Mouse (Mus musculus): ENCODE measurements around the gene Sgcd. TPM values are rescaled to one million over a fixed set of nuclear protein-coding genes. Genes with fewer than 3 reads are reported as not detected.

Gene Sgcd
- polyA plus RNA-seq, 1 experiment from 2014 or later, result 6.9 TPM

- no peak overlapping the region for H3K9ac ChIP-seq
- no peaks in the 10 kb centered on the region for H3K4me1 ChIP-seq
- H3K36me3 ChIP-seq, result no peaks in the 10 kb centered on the region
- no peak overlapping the region for H3K27ac ChIP-seq
- no peaks in the 10 kb centered on the region for H3K27me3 ChIP-seq
- no peak overlapping the region for H3K4me3 ChIP-seq
- ATAC-seq (ENCODE audit: low FRiP score), result no peak
- WGBS, result 89% methylated on average over 2 of the region's 2 CpGs
- H3K4me2 ChIP-seq (replicated peaks), result no peak overlapping the region
- no peaks in the 10 kb centered on the region for H3K9me3 ChIP-seq (replicated peaks)
These were observed 655.1 kb downstream of the Sgcd start for GRCm38 (mm10) chr11:47333702-47334101.

GRCm38 (mm10) chr11:47305579-47305978 is 683.2 kb downstream of the Sgcd start:
- no peaks in the 10 kb centered on the region for H3K4me1 ChIP-seq
- no peak overlapping the region for H3K9ac ChIP-seq
- no peaks in the 10 kb centered on the region for H3K9me3 ChIP-seq (replicated peaks)
- H3K4me2 ChIP-seq (replicated peaks), result no peak overlapping the region
- H3K4me3 ChIP-seq, result no peak overlapping the region
- ATAC-seq (ENCODE audit: low FRiP score), result no peak
- no peak overlapping the region for H3K27ac ChIP-seq
- H3K36me3 ChIP-seq, result no peaks in the 10 kb centered on the region
- no peaks in the 10 kb centered on the region for H3K27me3 ChIP-seq

DNA sequence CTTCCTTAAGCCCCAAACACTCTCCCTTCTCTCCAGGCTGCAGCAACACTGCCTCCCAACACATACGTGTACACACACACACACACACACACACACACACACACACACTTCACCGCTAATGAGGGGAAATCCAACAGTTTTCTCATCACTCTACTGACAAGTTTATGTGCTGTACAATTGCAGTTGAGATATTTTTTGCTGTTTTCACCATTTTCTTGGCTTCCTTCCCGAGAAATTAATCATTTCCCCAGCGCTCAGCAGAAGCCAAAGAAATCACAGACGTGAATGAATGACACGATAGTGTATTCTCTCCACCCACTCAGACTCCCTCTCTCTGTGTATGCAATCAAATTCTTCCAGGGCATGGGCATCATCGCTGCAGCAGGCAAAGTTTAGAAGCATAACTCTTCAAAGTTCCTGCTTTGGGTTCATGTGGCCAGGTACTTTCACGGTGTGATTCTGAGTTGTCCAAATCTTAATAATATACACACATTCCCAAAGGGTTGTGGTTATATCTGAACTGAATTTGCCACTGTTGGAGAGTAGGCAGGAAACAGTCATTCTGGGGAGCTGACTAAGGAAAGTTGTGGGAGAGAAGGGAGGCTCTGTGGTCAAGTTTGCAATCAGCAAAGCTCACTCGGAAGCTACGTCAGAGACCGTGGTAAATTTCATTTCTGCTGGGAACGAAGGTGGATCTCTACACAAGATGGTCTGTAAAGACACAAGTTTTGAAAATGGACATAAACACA is 683.9 kb downstream of the Sgcd start:
- H3K27me3 ChIP-seq, result no peaks in the 10 kb centered on the region
- H3K4me2 ChIP-seq (replicated peaks), result no peak overlapping the region
- no peaks in the 10 kb centered on the region for H3K9me3 ChIP-seq (replicated peaks)
- no peak overlapping the region for H3K9ac ChIP-seq
- H3K4me3 ChIP-seq, result no peak overlapping the region
- H3K4me1 ChIP-seq, result no peaks in the 10 kb centered on the region
- H3K27ac ChIP-seq, result no peak overlapping the region
- H3K36me3 ChIP-seq, result no peaks in the 10 kb centered on the region
- 91% methylated on average over 12 of the region's 12 CpGs for WGBS
- no peak for ATAC-seq (ENCODE audit: low FRiP score)

DNA sequence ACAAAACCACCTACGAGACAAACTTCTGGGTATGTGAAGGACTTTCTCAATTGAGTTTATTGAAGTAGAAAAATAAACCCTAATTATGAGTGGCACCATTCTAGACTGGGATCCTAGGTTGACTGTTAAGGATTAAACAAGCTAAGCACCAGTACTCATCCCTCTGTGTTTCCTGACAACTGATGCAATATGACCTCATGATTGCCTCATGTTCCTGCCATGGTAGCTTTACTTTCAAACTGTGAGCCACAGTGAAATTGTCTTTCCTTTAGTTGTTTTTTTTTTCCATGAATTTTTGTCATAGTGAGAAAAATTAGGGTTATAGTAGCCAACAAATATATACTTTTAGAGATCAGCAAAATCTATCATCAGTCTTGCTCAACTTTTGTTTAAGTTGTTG is 689.0 kb downstream of the Sgcd start:
- Histone ChIP-seq H3K27ac (no peak overlapping the region), H3K4me2 (replicated peaks) (no peak overlapping the region), H3K4me3 (no peak overlapping the region), H3K9ac (no peak overlapping the region), H3K36me3 (no peaks in the 10 kb centered on the region), H3K27me3 (no peaks in the 10 kb centered on the region), H3K4me1 (no peaks in the 10 kb centered on the region), H3K9me3 (replicated peaks) (no peaks in the 10 kb centered on the region)
- ATAC-seq (ENCODE audit: low FRiP score), result no peak
- 89% methylated on average over 1 of the region's 1 CpGs for WGBS

- Histone ChIP-seq H3K27me3 (no peaks in the 10 kb centered on the region), H3K9ac (no peak overlapping the region), H3K9me3 (replicated peaks) (no peaks in the 10 kb centered on the region), H3K4me2 (replicated peaks) (no peak overlapping the region), H3K27ac (no peak overlapping the region), H3K4me1 (no peaks in the 10 kb centered on the region), H3K36me3 (no peaks in the 10 kb centered on the region), H3K4me3 (no peak overlapping the region)
- WGBS, result 92% methylated on average over 1 of the region's 1 CpGs
- ATAC-seq (ENCODE audit: low FRiP score), result no peak
These were observed 690.9 kb downstream of the Sgcd start for GRCm38 (mm10) chr11:47297805-47298340.

- WGBS, result 91% methylated on average over 1 of the region's 1 CpGs
- H3K4me1 ChIP-seq, result no peaks in the 10 kb centered on the region
- no peaks in the 10 kb centered on the region for H3K27me3 ChIP-seq
- H3K27ac ChIP-seq, result no peak overlapping the region
- no peaks in the 10 kb centered on the region for H3K36me3 ChIP-seq
- H3K9ac ChIP-seq, result no peak overlapping the region
- no peak overlapping the region for H3K4me2 ChIP-seq (replicated peaks)
- no peak for ATAC-seq (ENCODE audit: low FRiP score)
- H3K4me3 ChIP-seq, result no peak overlapping the region
- no peaks in the 10 kb centered on the region for H3K9me3 ChIP-seq (replicated peaks)
These were observed 694.0 kb downstream of the Sgcd start for GRCm38 (mm10) chr11:47294741-47295140.

DNA sequence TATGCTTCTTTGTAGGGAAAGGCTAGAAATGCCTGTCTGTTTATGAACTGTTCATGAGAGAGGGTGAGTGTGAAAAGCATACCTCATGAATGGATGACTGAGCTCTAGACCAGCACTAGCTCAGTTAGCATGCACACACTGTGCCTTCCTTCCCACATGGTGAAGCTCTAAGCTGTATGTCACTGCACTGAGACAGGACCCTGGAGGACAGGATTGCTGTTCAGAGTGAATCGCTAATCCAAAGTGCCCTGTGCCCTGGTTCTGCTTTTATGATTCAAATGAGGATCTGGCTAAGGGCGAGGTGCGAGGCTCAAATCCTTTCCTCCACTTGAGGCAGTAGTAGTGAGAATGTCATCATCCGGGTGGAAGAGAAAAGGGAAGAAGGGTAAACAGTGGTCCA is 712.2 kb downstream of the Sgcd start:
- Histone ChIP-seq H3K9me3 (replicated peaks) (no peaks in the 10 kb centered on the region), H3K4me2 (replicated peaks) (no peak overlapping the region), H3K27ac (no peak overlapping the region), H3K27me3 (no peaks in the 10 kb centered on the region), H3K4me1 (no peaks in the 10 kb centered on the region), H3K9ac (no peak overlapping the region), H3K4me3 (no peak overlapping the region), H3K36me3 (no peaks in the 10 kb centered on the region)
- no peak for ATAC-seq (ENCODE audit: low FRiP score)
- WGBS, result 41% methylated on average over 4 of the region's 4 CpGs

DNA sequence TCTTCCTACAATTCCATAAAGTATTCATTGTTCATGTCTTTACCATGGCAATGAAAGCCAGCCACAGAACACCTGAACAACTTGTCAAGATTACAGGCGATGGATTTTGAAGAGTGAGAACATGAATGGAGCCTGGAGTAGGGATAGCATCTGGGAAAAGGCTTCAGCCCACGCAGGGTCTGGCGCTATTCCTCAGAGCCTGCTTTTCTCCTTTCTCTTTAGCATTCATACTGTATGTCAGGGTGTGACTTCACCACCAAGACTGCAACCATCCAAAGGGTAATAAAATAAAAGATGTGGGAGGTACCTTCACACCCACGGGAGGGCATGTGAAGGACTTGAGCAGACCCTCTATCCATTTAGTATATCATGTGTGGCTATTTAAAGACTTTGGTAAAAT is 720.2 kb downstream of the Sgcd start:
- ATAC-seq (ENCODE audit: low FRiP score), result no peak
- Histone ChIP-seq H3K4me1 (no peaks in the 10 kb centered on the region), H3K9me3 (replicated peaks) (no peaks in the 10 kb centered on the region), H3K4me3 (no peak overlapping the region), H3K27ac (no peak overlapping the region), H3K27me3 (no peaks in the 10 kb centered on the region), H3K4me2 (replicated peaks) (no peak overlapping the region), H3K36me3 (no peaks in the 10 kb centered on the region), H3K9ac (no peak overlapping the region)
- WGBS, result 93% methylated on average over 4 of the region's 4 CpGs

- Histone ChIP-seq H3K4me3 (no peak overlapping the region), H3K4me1 (no peaks in the 10 kb centered on the region), H3K9ac (no peak overlapping the region), H3K9me3 (replicated peaks) (no peaks in the 10 kb centered on the region), H3K27me3 (no peaks in the 10 kb centered on the region), H3K27ac (no peak overlapping the region), H3K36me3 (no peaks in the 10 kb centered on the region), H3K4me2 (replicated peaks) (no peak overlapping the region)
- 74% methylated on average over 9 of the region's 9 CpGs for WGBS
- ATAC-seq (ENCODE audit: low FRiP score), result peak; percentile 86
These were observed 724.3 kb downstream of the Sgcd start for GRCm38 (mm10) chr11:47264267-47264984.

DNA sequence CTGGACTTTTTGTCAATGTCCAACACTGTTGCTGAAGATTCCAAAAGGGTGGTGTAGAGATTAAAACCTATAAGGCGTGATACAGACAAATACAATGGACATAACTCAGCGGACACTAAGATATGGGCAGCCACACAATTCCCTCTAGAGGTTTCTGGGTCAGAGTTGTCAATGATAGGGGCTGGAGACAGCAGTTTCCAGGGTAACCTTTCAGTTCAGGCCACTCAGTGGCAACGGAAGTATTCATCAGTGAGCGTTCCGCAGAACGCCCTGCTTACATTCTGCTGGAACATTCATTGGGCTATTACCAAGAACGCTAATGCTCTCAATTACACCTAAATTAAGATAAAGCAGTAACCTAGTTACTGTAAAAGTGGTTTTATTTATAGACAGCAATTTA is 738.5 kb downstream of the Sgcd start:
- no peak overlapping the region for H3K4me2 ChIP-seq (replicated peaks)
- H3K27ac ChIP-seq, result no peak overlapping the region
- no peak overlapping the region for H3K4me3 ChIP-seq
- H3K27me3 ChIP-seq, result no peaks in the 10 kb centered on the region
- 33% methylated on average over 7 of the region's 7 CpGs for WGBS
- peaks cover 15% of the 10 kb centered on the region for H3K4me1 ChIP-seq
- ATAC-seq (ENCODE audit: low FRiP score), result no peak
- H3K9me3 ChIP-seq (replicated peaks), result no peaks in the 10 kb centered on the region
- H3K9ac ChIP-seq, result no peak overlapping the region
- no peaks in the 10 kb centered on the region for H3K36me3 ChIP-seq

DNA sequence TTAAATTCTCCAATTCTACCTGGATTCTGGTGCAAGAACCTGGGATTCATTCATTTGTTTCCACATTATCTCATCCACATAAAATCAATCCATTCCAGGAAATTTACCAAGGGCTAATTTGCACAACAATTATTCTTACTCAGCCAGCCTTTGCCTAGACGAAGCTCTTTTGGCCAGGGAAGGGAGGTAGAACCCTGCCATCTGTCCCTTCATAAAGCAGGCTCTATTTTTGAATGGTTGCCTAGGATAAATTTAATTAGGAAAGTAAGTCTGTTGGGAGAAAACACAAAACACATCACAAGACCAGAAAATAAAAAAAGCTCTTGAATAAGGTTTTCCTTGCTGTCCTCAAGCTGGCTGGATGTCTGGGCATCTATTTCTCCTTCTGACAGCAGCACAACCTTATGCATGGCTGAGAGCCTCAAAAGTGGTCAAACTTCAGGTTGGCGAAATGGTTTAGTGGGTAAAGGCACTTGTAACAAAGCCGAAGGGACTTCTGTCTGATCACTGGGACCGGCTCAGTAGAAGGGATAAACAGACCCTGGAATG is 740.4 kb downstream of the Sgcd start:
- ATAC-seq (ENCODE audit: low FRiP score), result no peak
- Histone ChIP-seq H3K9me3 (replicated peaks) (no peaks in the 10 kb centered on the region), H3K4me2 (replicated peaks) (no peak overlapping the region), H3K4me3 (no peak overlapping the region), H3K4me1 (peaks cover 15% of the 10 kb centered on the region), H3K36me3 (no peaks in the 10 kb centered on the region), H3K9ac (no peak overlapping the region), H3K27me3 (no peaks in the 10 kb centered on the region), H3K27ac (no peak overlapping the region)
- 56% methylated on average over 4 of the region's 4 CpGs for WGBS

DNA sequence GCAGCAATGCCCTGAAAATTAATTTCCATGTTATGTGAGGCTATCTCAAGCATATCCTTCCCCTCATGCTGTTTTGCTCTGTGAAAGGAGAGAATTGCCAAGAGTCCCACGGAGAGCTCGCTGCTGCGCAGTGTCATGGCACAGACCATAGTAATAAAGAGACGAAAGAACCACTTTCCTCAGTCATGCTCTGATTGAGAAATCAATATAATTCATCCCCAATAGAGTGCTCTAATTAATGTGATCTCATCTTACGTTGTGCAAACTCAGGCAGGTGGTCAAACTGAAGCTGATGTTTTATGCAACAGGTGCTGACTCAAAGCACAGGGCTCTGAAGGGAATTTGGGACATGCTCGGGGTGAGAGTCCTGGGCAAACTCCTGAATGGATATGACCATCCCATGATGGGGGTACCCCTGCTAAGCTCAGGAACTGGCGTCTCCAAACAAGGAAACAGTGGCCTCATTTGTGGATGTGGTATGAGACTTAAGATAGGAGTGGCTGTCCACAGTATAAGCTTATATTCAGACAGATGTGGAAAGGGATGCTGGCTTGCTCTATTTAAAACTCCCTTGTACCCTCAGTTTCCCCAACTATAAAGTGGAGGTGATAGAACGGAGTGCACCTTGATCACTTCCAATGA is 740.9 kb downstream of the Sgcd start:
- Histone ChIP-seq H3K9me3 (replicated peaks) (no peaks in the 10 kb centered on the region), H3K4me2 (replicated peaks) (no peak overlapping the region), H3K27me3 (no peaks in the 10 kb centered on the region), H3K27ac (no peak overlapping the region), H3K4me3 (no peak overlapping the region), H3K9ac (no peak overlapping the region), H3K4me1 (peaks cover 15% of the 10 kb centered on the region), H3K36me3 (no peaks in the 10 kb centered on the region)
- peak; percentile 32; the same call in 1 of the 2 replicates for ATAC-seq (ENCODE audit: low FRiP score)
- WGBS, result 74% methylated on average over 8 of the region's 8 CpGs
